Mouse (Mus musculus) intestine, embryonic 15.5 days (tissue): Measurements from ENCODE around the gene Tssc4. TPM values are rescaled to one million over a fixed set of nuclear protein-coding genes. Genes with fewer than 3 reads are reported as not detected.

ENCODE experiments used
- ATAC-seq: fragments of 200-750 bp; cut with Nextera tagmentation; 2 replicates; pipeline ENCODE4 v1.8.0; 2017; ENCODE audit warnings: moderate TSS enrichment, moderate library complexity
- H3K27ac ChIP-seq: fragments of 300-500 bp; sonication (generic); 2 replicates; pipeline ENCODE4 v1.5.1; 2015; ENCODE audit warnings: mild to moderate bottlenecking, inconsistent platforms
- H3K27me3 ChIP-seq: fragments of 300-500 bp; sonication (generic); replicated peaks from 2 replicates; pipeline ENCODE4 v1.6.1; 2015; ENCODE audit warnings: inconsistent platforms
- H3K36me3 ChIP-seq: fragments of 300-500 bp; sonication (generic); 2 replicates; pipeline ENCODE4 v1.6.1; 2015; ENCODE audit warnings: inconsistent platforms
- H3K4me1 ChIP-seq: fragments of 300-500 bp; sonication (generic); replicated peaks from 2 replicates; pipeline ENCODE4 v1.6.1; 2015; ENCODE audit warnings: inconsistent platforms
- H3K4me2 ChIP-seq: fragments of 300-500 bp; sonication (generic); replicated peaks from 2 replicates; pipeline ENCODE4 v1.6.1; 2015; ENCODE audit warnings: mild to moderate bottlenecking, inconsistent platforms
- H3K4me3 ChIP-seq: fragments of 300-500 bp; sonication (generic); replicated peaks from 2 replicates; pipeline ENCODE4 v1.5.1; 2015; ENCODE audit warnings: inconsistent platforms
- H3K9ac ChIP-seq: fragments of 300-500 bp; sonication (generic); 2 replicates; pipeline ENCODE4 v1.6.1; 2015; ENCODE audit warnings: inconsistent platforms
- H3K9me3 ChIP-seq: fragments of 300-500 bp; sonication (generic); 2 replicates; pipeline ENCODE4 v1.6.1; 2016; ENCODE audit warnings: inconsistent platforms
- WGBS: fragments of 180-500 bp; shearing (Covaris S2); methylation state at CpG from one replicate; pipeline ENCODE4 v1.1.7; 2015; 5-methylcytosine and 5-hydroxymethylcytosine counted together
- polyA plus RNA-seq: library from polyadenylated mRNA; unstranded; fragments of >200 nt; fragmentation: Nextera tagmentation; extraction: Ambion mirVana; gene quantifications from 2 replicates; pipeline ENCODE4 v1.2.1, GENCODE M21; 2015

The Tssc4 gene
- polyA plus RNA-seq, 1 experiment from 2014 or later, result 76.0 TPM

- 79% methylated on average over 5 of the region's 5 CpGs for WGBS
- no peak overlapping the region for H3K9ac ChIP-seq
- peaks cover 7% of the 10 kb centered on the region for H3K4me1 ChIP-seq
- no peak for ATAC-seq
- H3K4me3 ChIP-seq, result no peak overlapping the region
- no peaks in the 10 kb centered on the region for H3K27me3 ChIP-seq
- H3K9me3 ChIP-seq, result no peaks in the 10 kb centered on the region
- no peak overlapping the region for H3K4me2 ChIP-seq
- H3K36me3 ChIP-seq, result 0 out of 2 replicates have a peak, but pooled peaks cover 3% of the 10 kb centered on the region
- no peak overlapping the region for H3K27ac ChIP-seq
Measured at GRCm38 (mm10) chr7:143075394-143075793, 6.3 kb downstream of the Tssc4 start.

GRCm38 (mm10) chr7:143077351-143077750, 8.3 kb downstream of the Tssc4 start:
- Histone ChIP-seq H3K36me3 (0 out of 2 replicates have a peak, but pooled peaks cover 2% of the 10 kb centered on the region), H3K4me1 (no peaks in the 10 kb centered on the region), H3K27ac (no peak overlapping the region), H3K9ac (no peak overlapping the region), H3K9me3 (no peaks in the 10 kb centered on the region), H3K4me2 (no peak overlapping the region), H3K4me3 (no peak overlapping the region), H3K27me3 (no peaks in the 10 kb centered on the region)
- ATAC-seq, result no peak
- 75% methylated on average over 2 of the region's 2 CpGs for WGBS

- H3K4me2 ChIP-seq, result no peak overlapping the region
- H3K4me3 ChIP-seq, result no peak overlapping the region
- peaks cover 5% of the 10 kb centered on the region; the same call in 1 of the 2 replicates for H3K4me1 ChIP-seq
- no peak overlapping the region for H3K27ac ChIP-seq
- 59% methylated on average over 6 of the region's 6 CpGs for WGBS
- H3K36me3 ChIP-seq, result no peaks in the 10 kb centered on the region
- no peak overlapping the region for H3K9ac ChIP-seq
- H3K9me3 ChIP-seq, result no peaks in the 10 kb centered on the region
- no peaks in the 10 kb centered on the region for H3K27me3 ChIP-seq
- ATAC-seq, result no peak; the same call in 1 of the 2 replicates
Measured at GRCm38 (mm10) chr7:143082024-143082423, 13.0 kb downstream of the Tssc4 start.

- ATAC-seq, result no peak
- H3K4me1 ChIP-seq, result peaks cover 5% of the 10 kb centered on the region; the same call in 1 of the 2 replicates
- no peaks in the 10 kb centered on the region for H3K27me3 ChIP-seq
- no peak overlapping the region for H3K4me2 ChIP-seq
- no peak overlapping the region for H3K27ac ChIP-seq
- no peak overlapping the region for H3K4me3 ChIP-seq
- WGBS, result 83% methylated on average over 2 of the region's 2 CpGs
- no peak overlapping the region for H3K9ac ChIP-seq
- no peaks in the 10 kb centered on the region for H3K36me3 ChIP-seq
- H3K9me3 ChIP-seq, result no peaks in the 10 kb centered on the region
Measured at GRCm38 (mm10) chr7:143083708-143084107, 14.7 kb downstream of the Tssc4 start.

GRCm38 (mm10) chr7:143086366-143086765, 17.3 kb downstream of the Tssc4 start:
- Histone ChIP-seq H3K27ac (peak overlapping the region; percentile 69), H3K36me3 (no peaks in the 10 kb centered on the region), H3K9me3 (no peaks in the 10 kb centered on the region), H3K4me3 (peak overlapping the region; percentile 23), H3K4me2 (peak overlapping the region; percentile 46), H3K27me3 (no peaks in the 10 kb centered on the region), H3K9ac (peak overlapping the region; percentile 39), H3K4me1 (peaks cover 5% of the 10 kb centered on the region; the same call in 1 of the 2 replicates)
- WGBS, result 46% methylated on average over 2 of the region's 2 CpGs
- ATAC-seq, result peak; percentile 34

GRCm38 (mm10) chr7:143087070-143087579, 18.1 kb downstream of the Tssc4 start:
- Histone ChIP-seq H3K4me3 (peak overlapping the region; percentile 23), H3K9ac (peak overlapping the region; percentile 39), H3K4me2 (peak overlapping the region; percentile 46), H3K27me3 (no peaks in the 10 kb centered on the region), H3K36me3 (no peaks in the 10 kb centered on the region), H3K4me1 (peaks cover 5% of the 10 kb centered on the region; the same call in 1 of the 2 replicates), H3K9me3 (no peaks in the 10 kb centered on the region), H3K27ac (peak overlapping the region; percentile 69)
- peak; percentile 88 for ATAC-seq
- WGBS, result 38% methylated on average over 4 of the region's 4 CpGs

GRCm38 (mm10) chr7:143093847-143094246, 24.8 kb downstream of the Tssc4 start:
- Histone ChIP-seq H3K27ac (no peak overlapping the region), H3K4me2 (no peak overlapping the region), H3K36me3 (no peaks in the 10 kb centered on the region), H3K4me3 (no peak overlapping the region), H3K9me3 (no peaks in the 10 kb centered on the region), H3K27me3 (no peaks in the 10 kb centered on the region), H3K9ac (no peak overlapping the region), H3K4me1 (no peaks in the 10 kb centered on the region)
- no peak for ATAC-seq
- 71% methylated on average over 3 of the region's 3 CpGs for WGBS

GRCm38 (mm10) chr7:143094592-143095553, 25.8 kb downstream of the Tssc4 start, which contains the start of gene Trpm5:
Gene Trpm5 (minus strand): TSS chr7:143094642.
- Histone ChIP-seq H3K9ac (no peak within 1 kb of the TSS), H3K4me3 (no peak within 1 kb of the TSS), H3K27ac (no peak within 1 kb of the TSS), H3K4me1 (no peaks in the 10 kb centered on the region), H3K4me2 (no peak within 1 kb of the TSS), H3K27me3 (no peaks in the 10 kb centered on the region), H3K9me3 (no peaks in the 10 kb centered on the region), H3K36me3 (no peaks in the 10 kb centered on the region)
- ATAC-seq, result peak; percentile 65
- WGBS, result 43% methylated on average over 10 of the region's 10 CpGs

- Histone ChIP-seq H3K4me2 (no peak overlapping the region), H3K27me3 (no peaks in the 10 kb centered on the region), H3K27ac (no peak overlapping the region), H3K4me1 (no peaks in the 10 kb centered on the region), H3K4me3 (no peak overlapping the region), H3K36me3 (no peaks in the 10 kb centered on the region), H3K9ac (no peak overlapping the region), H3K9me3 (no peaks in the 10 kb centered on the region)
- ATAC-seq, result no peak
- WGBS, result 47% methylated on average over 1 of the region's 1 CpGs
Measured at GRCm38 (mm10) chr7:143095554-143095907, 26.5 kb downstream of the Tssc4 start.

- peaks cover 7% of the 10 kb centered on the region for H3K27me3 ChIP-seq
- 62% methylated on average over 4 of the region's 4 CpGs for WGBS
- H3K4me2 ChIP-seq, result no peak overlapping the region
- no peaks in the 10 kb centered on the region for H3K9me3 ChIP-seq
- no peaks in the 10 kb centered on the region for H3K36me3 ChIP-seq
- H3K9ac ChIP-seq, result no peak overlapping the region
- no peak overlapping the region for H3K27ac ChIP-seq
- no peak for ATAC-seq
- H3K4me3 ChIP-seq, result no peak overlapping the region
- no peaks in the 10 kb centered on the region for H3K4me1 ChIP-seq
Measured at GRCm38 (mm10) chr7:143100759-143101158, 31.7 kb downstream of the Tssc4 start.

GRCm38 (mm10) chr7:143105258-143105897, 36.3 kb downstream of the Tssc4 start:
- Histone ChIP-seq H3K27me3 (peaks cover 43% of the 10 kb centered on the region), H3K4me2 (no peak overlapping the region), H3K9ac (no peak overlapping the region), H3K27ac (no peak overlapping the region), H3K9me3 (no peaks in the 10 kb centered on the region), H3K4me3 (no peak overlapping the region), H3K4me1 (peaks cover 11% of the 10 kb centered on the region), H3K36me3 (no peaks in the 10 kb centered on the region)
- ATAC-seq, result 0 out of 2 replicates have a peak, but pooled peaks have one; percentile 19
- whole genome bisulfite sequencing, result 63% methylated on average over 11 of the region's 11 CpGs

GRCm38 (mm10) chr7:143106062-143106461, 37.0 kb downstream of the Tssc4 start, which contains the start of gene Kcnq1:
Gene Kcnq1 (plus strand): TSS chr7:143106362.
- Histone ChIP-seq H3K9ac (peak within 1 kb of the TSS; percentile 39), H3K4me1 (peaks cover 16% of the 10 kb centered on the region), H3K4me3 (peak within 1 kb of the TSS; percentile 46), H3K27ac (no peak within 1 kb of the TSS), H3K4me2 (peak within 1 kb of the TSS; percentile 82), H3K27me3 (peaks cover 43% of the 10 kb centered on the region), H3K9me3 (no peaks in the 10 kb centered on the region), H3K36me3 (no peaks in the 10 kb centered on the region)
- no peak for ATAC-seq
- 70% methylated on average over 4 of the region's 4 CpGs for WGBS
